Mouse (Mus musculus) ES-Bruce4 (cell line): ENCODE results near the gene Nat9.

Experiments used
- CTCF ChIP-seq: IDR thresholded peaks from one replicate; pipeline ENCODE4 v1.8.1; 2011; ENCODE audit warnings: low read depth, low read length
- EP300 ChIP-seq: IDR thresholded peaks from 2 replicates; pipeline ENCODE4 v1.6.1; 2011; ENCODE audit warnings: low read depth, low read length; ENCODE audit not compliant: insufficient read depth

- no peak for TF ChIP-seq EP300
- TF ChIP-seq CTCF, result no peak
These were observed 44.3 kb upstream of the Nat9 start for GRCm38 (mm10) chr11:115231924-115232323.
